Mouse (Mus musculus) midbrain, embryonic 11.5 days (tissue): ENCODE data around the gene Grik3. TPM values are rescaled to one million over a fixed set of nuclear protein-coding genes. Genes with fewer than 3 reads are reported as not detected.

Experiments
- ATAC-seq: fragments of 200-750 bp; cut with Nextera tagmentation; 2 replicates; pipeline ENCODE4 v1.8.0; 2017; ENCODE audit warnings: moderate TSS enrichment, moderate library complexity; ENCODE audit not compliant: low FRiP score
- DNase-seq: peaks from one replicate; pipeline ENCODE4 v3.0.0; 2015; ENCODE audit warnings: low spot score; ENCODE audit errors: missing footprints
- H3K27ac ChIP-seq: fragments of 300-500 bp; sonication (generic); 2 replicates; pipeline ENCODE4 v1.5.1; 2014; ENCODE audit warnings: low read depth, low read length
- H3K27me3 ChIP-seq: fragments of 300-500 bp; sonication (generic); 2 replicates; pipeline ENCODE4 v1.6.1; 2014; ENCODE audit warnings: mild to moderate bottlenecking, low read length, moderate library complexity, mixed read lengths; ENCODE audit not compliant: control insufficient read depth, insufficient read depth
- H3K36me3 ChIP-seq: fragments of 300-500 bp; sonication (generic); 2 replicates; pipeline ENCODE4 v1.6.1; 2014; ENCODE audit warnings: mild to moderate bottlenecking, low read length, moderate library complexity, mixed read lengths; ENCODE audit not compliant: control insufficient read depth, insufficient read depth
- H3K4me1 ChIP-seq: fragments of 300-500 bp; sonication (generic); 2 replicates; pipeline ENCODE4 v1.6.1; 2014; ENCODE audit warnings: low read length; ENCODE audit not compliant: control insufficient read depth, insufficient read depth
- H3K4me2 ChIP-seq: fragments of 300-500 bp; sonication (generic); 2 replicates; pipeline ENCODE4 v1.6.1; 2014; ENCODE audit warnings: mild to moderate bottlenecking, moderate library complexity
- H3K4me3 ChIP-seq: fragments of 300-500 bp; sonication (generic); 2 replicates; pipeline ENCODE4 v1.5.1; 2014; ENCODE audit warnings: low read depth, low read length
- H3K9ac ChIP-seq: fragments of 300-500 bp; sonication (generic); 2 replicates; pipeline ENCODE4 v1.6.1; 2014; ENCODE audit warnings: low read length
- H3K9me3 ChIP-seq: fragments of 300-500 bp; sonication (generic); 2 replicates; pipeline ENCODE4 v1.6.1; 2016; ENCODE audit warnings: low read length; ENCODE audit not compliant: control insufficient read depth
- WGBS: fragments of 180-500 bp; shearing (Covaris S2); extraction: QIAGEN DNeasy Blood & Tissue Kit; methylation state at CpG from one replicate; pipeline ENCODE4 v1.1.7; 2014; 5-methylcytosine and 5-hydroxymethylcytosine counted together
- microRNA-seq: library from miRNA; unstranded; fragments of <30 nt; microRNA quantifications from one replicate; pipeline ENCODE4, GENCODE M21; 2017
- polyA plus RNA-seq: library from polyadenylated mRNA; unstranded; fragments of >200 nt; fragmentation: Nextera tagmentation; extraction: Ambion mirVana; gene quantifications from 2 replicates; pipeline ENCODE4 v1.2.1, GENCODE M21; 2014

Gene Grik3
- polyA plus RNA-seq, 1 experiment from 2014 or later, result 0.60 TPM

GRCm38 (mm10) chr4:125736783-125737182, 246.3 kb downstream of the Grik3 start:
- no peak for DNase-seq
- H3K27ac ChIP-seq, result no peak overlapping the region
- H3K4me3 ChIP-seq, result no peak overlapping the region
- H3K27me3 ChIP-seq, result 0 out of 2 replicates have a peak, but pooled peaks cover 2% of the 10 kb centered on the region
- H3K36me3 ChIP-seq, result no peaks in the 10 kb centered on the region
- H3K9ac ChIP-seq, result no peak overlapping the region
- ATAC-seq, result no peak
- no peak overlapping the region for H3K4me2 ChIP-seq
- WGBS, result 41% methylated on average over 4 of the region's 4 CpGs
- no peaks in the 10 kb centered on the region for H3K9me3 ChIP-seq
- H3K4me1 ChIP-seq, result no peaks in the 10 kb centered on the region

GRCm38 (mm10) chr4:125738825-125739224, 248.3 kb downstream of the Grik3 start:
- Histone ChIP-seq H3K36me3 (no peaks in the 10 kb centered on the region), H3K27me3 (no peaks in the 10 kb centered on the region), H3K4me2 (no peak overlapping the region), H3K4me1 (no peaks in the 10 kb centered on the region), H3K4me3 (no peak overlapping the region), H3K9ac (no peak overlapping the region), H3K9me3 (no peaks in the 10 kb centered on the region), H3K27ac (no peak overlapping the region)
- ATAC-seq (no peak), DNase-seq (no peak)
- 88% methylated on average over 4 of the region's 4 CpGs for WGBS

GRCm38 (mm10) chr4:125742162-125742571, 251.7 kb downstream of the Grik3 start:
- DNase-seq, result no peak
- Histone ChIP-seq H3K27me3 (no peaks in the 10 kb centered on the region), H3K36me3 (no peaks in the 10 kb centered on the region), H3K4me1 (0 out of 2 replicates have a peak, but pooled peaks cover 2% of the 10 kb centered on the region), H3K9ac (no peak overlapping the region), H3K4me2 (no peak overlapping the region), H3K27ac (no peak overlapping the region), H3K4me3 (no peak overlapping the region), H3K9me3 (no peaks in the 10 kb centered on the region)
- no peak for ATAC-seq
- WGBS, result 89% methylated on average over 16 of the region's 16 CpGs

- 0 out of 2 replicates have a peak, but pooled peaks cover 2% of the 10 kb centered on the region for H3K4me1 ChIP-seq
- no peak for DNase-seq
- no peak overlapping the region for H3K9ac ChIP-seq
- ATAC-seq, result no peak
- no peaks in the 10 kb centered on the region for H3K36me3 ChIP-seq
- WGBS, result 81% methylated on average over 3 of the region's 3 CpGs
- no peak overlapping the region for H3K4me3 ChIP-seq
- H3K4me2 ChIP-seq, result no peak overlapping the region
- H3K9me3 ChIP-seq, result no peaks in the 10 kb centered on the region
- no peak overlapping the region for H3K27ac ChIP-seq
- H3K27me3 ChIP-seq, result no peaks in the 10 kb centered on the region
These were observed 255.4 kb downstream of the Grik3 start for GRCm38 (mm10) chr4:125745902-125746301.

- H3K36me3 ChIP-seq, result no peaks in the 10 kb centered on the region
These were observed 265.9 kb downstream of the Grik3 start for GRCm38 (mm10) chr4:125756393-125756792.

GRCm38 (mm10) chr4:125760326-125760725, 269.8 kb downstream of the Grik3 start:
- no peak overlapping the region for H3K27ac ChIP-seq
- WGBS, result 89% methylated on average over 4 of the region's 4 CpGs
- H3K9me3 ChIP-seq, result no peaks in the 10 kb centered on the region
- no peaks in the 10 kb centered on the region for H3K36me3 ChIP-seq
- no peaks in the 10 kb centered on the region for H3K27me3 ChIP-seq
- H3K4me2 ChIP-seq, result no peak overlapping the region
- ATAC-seq, result no peak
- no peak overlapping the region for H3K9ac ChIP-seq
- no peak overlapping the region for H3K4me3 ChIP-seq
- no peaks in the 10 kb centered on the region for H3K4me1 ChIP-seq
- DNase-seq, result no peak

More at GRCm38 (mm10) chr4:125756393-125756792, 265.9 kb downstream of the Grik3 start:
- 89% methylated on average over 5 of the region's 5 CpGs for WGBS
- Histone ChIP-seq H3K4me3 (no peak overlapping the region), H3K4me2 (no peak overlapping the region), H3K9ac (no peak overlapping the region), H3K4me1 (no peaks in the 10 kb centered on the region), H3K27ac (no peak overlapping the region), H3K9me3 (no peaks in the 10 kb centered on the region), H3K27me3 (no peaks in the 10 kb centered on the region)
- DNase-seq (no peak), ATAC-seq (no peak)

GRCm38 (mm10) chr4:125763056-125763455, 272.6 kb downstream of the Grik3 start:
- 47% methylated on average over 5 of the region's 5 CpGs for WGBS
- no peaks in the 10 kb centered on the region for H3K27me3 ChIP-seq
- H3K4me3 ChIP-seq, result no peak overlapping the region
- H3K4me1 ChIP-seq, result no peaks in the 10 kb centered on the region
- ATAC-seq (no peak), DNase-seq (no peak)
- no peaks in the 10 kb centered on the region for H3K9me3 ChIP-seq
- H3K27ac ChIP-seq, result no peak overlapping the region
- no peaks in the 10 kb centered on the region for H3K36me3 ChIP-seq
- no peak overlapping the region for H3K9ac ChIP-seq
- no peak overlapping the region for H3K4me2 ChIP-seq

Small RNAs within 50 kb of the gene (microRNA-seq; reads per million reads assigned to microRNA genes)
- not detected for gene Mir692-2
